Comparison of ENCODE assay signal across 11 mouse cellular contexts in genomic region chrX:102958917-102959316, GRCm38 (mm10). TPM values are rescaled to one million over a fixed set of nuclear protein-coding genes. Genes with fewer than 3 reads are reported as not detected.
DNase-seq lines count a peak whose midpoint lies in the region; ATAC-seq and TF ChIP-seq lines count a peak whose summit lies in the region.
"Had no signal": no experiment of that assay in that cellular context is flagged by ENCODE, and none has a peak within 500 bp of the region (broad histone marks: within the 10 kb centered on the region; RNA-seq: fewer than 3 reads in every experiment).

No protein-coding gene starts in this region.

- peaks cover 45% of the 10 kb centered on the region for H3K27me3 ChIP-seq in midbrain, embryonic 10.5 days (ENCODE audit: low read depth, poor library complexity, severe bottlenecking)
- H3K27me3 ChIP-seq in midbrain, embryonic 13.5 days: peaks cover 18% of the 10 kb centered on the region
- H3K27me3 ChIP-seq: liver, embryonic 15.5 days had no signal

- peak; percentile 49 for TF ChIP-seq CTCF in gastrocnemius, adult 2 months (IDR thresholded peaks at IDR 0.05)

- H3K4me3 ChIP-seq in gastrocnemius, adult 2 months: no peak overlapping the region
- H3K4me3 ChIP-seq in midbrain, embryonic 10.5 days: no peak overlapping the region
- no peak overlapping the region for H3K4me3 ChIP-seq in midbrain, embryonic 13.5 days (replicated peaks)
- H3K4me3 ChIP-seq: liver, embryonic 15.5 days had no signal

- H3K9ac ChIP-seq in midbrain, embryonic 13.5 days (replicated peaks): no peak overlapping the region
- H3K9ac ChIP-seq: liver, embryonic 15.5 days had no signal

- H3K9me3 ChIP-seq in midbrain, embryonic 10.5 days (replicated peaks): no peaks in the 10 kb centered on the region
- no peaks in the 10 kb centered on the region for H3K9me3 ChIP-seq in midbrain, embryonic 13.5 days
- H3K9me3 ChIP-seq: liver, embryonic 15.5 days had no signal

- ATAC-seq in midbrain, embryonic 13.5 days: no peak
- 0 out of 2 replicates have a peak, but pooled peaks have one; percentile 62 for ATAC-seq in common myeloid progenitor, adult 5-6 weeks (replicated peaks; ENCODE audit: low read depth, poor library complexity, severe bottlenecking)

- no peak for DNase-seq in gastrocnemius, adult 2 months
- no peak for DNase-seq in gastrocnemius, postnatal 36 days
- peak; percentile 15 for DNase-seq in midbrain, embryonic 10.5 days (ENCODE audit: low spot score)
- DNase-seq in mesoderm, embryonic 11.5 days (ENCODE audit: low read depth, low spot score): peak; percentile 41
- DNase-seq in T-cell, adult 2 months (ENCODE audit: low spot score): no peak
- DNase-seq in thymus, adult 18-20 months: no peak

- WGBS in midbrain, embryonic 10.5 days: 45% methylated on average over 4 of the region's 4 CpGs
- WGBS in midbrain, embryonic 13.5 days: 35% methylated on average over 4 of the region's 4 CpGs

- intact Hi-C loops in gastrocnemius, adult 2 months (cut with DNase I): no loop called here
- intact Hi-C loops in gastrocnemius, postnatal 36 days (cut with DNase I): no loop called here

- H3K4me2 ChIP-seq in midbrain, embryonic 13.5 days (replicated peaks): no peak overlapping the region
- H3K4me2 ChIP-seq: liver, embryonic 15.5 days had no signal

- H3K27ac ChIP-seq in gastrocnemius, adult 2 months: no peak overlapping the region
- H3K27ac ChIP-seq in midbrain, embryonic 10.5 days (replicated peaks): no peak overlapping the region
- H3K27ac ChIP-seq in midbrain, embryonic 13.5 days: no peak overlapping the region
- H3K27ac ChIP-seq: liver, embryonic 15.5 days had no signal

- H3K36me3 ChIP-seq in midbrain, embryonic 10.5 days: no peaks in the 10 kb centered on the region
- H3K36me3 ChIP-seq in midbrain, embryonic 13.5 days: no peaks in the 10 kb centered on the region
- H3K36me3 ChIP-seq: liver, embryonic 15.5 days had no signal

- H3K4me1 ChIP-seq in midbrain, embryonic 10.5 days: no peaks in the 10 kb centered on the region
- H3K4me1 ChIP-seq in midbrain, embryonic 13.5 days (replicated peaks): no peaks in the 10 kb centered on the region
- H3K4me1 ChIP-seq: liver, embryonic 15.5 days had no signal

RNA-seq across cellular contexts. Expression of gene 1700018G05Rik, which starts 30.7 kb away (rescaled TPM):
- not detected for total RNA-seq in gastrocnemius, adult 2 months (2021)
- total RNA-seq in gastrocnemius, postnatal 36 days (2021): not detected
- not detected in 2 replicates for polyA plus RNA-seq in midbrain, embryonic 10.5 days (2016; fragmentation: Nextera tagmentation; extraction: Ambion mirVana)
- polyA plus RNA-seq in midbrain, embryonic 13.5 days (2015; fragmentation: Nextera tagmentation; extraction: Ambion mirVana): not detected in 2 replicates
- total RNA-seq in common myeloid progenitor, adult 5-6 weeks (2017): not detected in 2 replicates
- polyA plus RNA-seq: liver, embryonic 15.5 days; stomach, embryonic 14.5 days had no signal

RNA-seq across cellular contexts. Expression of gene 1700011M02Rik, which starts 50.2 kb away (rescaled TPM):
- total RNA-seq in gastrocnemius, adult 2 months (2021): not detected
- not detected for total RNA-seq in gastrocnemius, postnatal 36 days (2021)
- not detected in 2 replicates for polyA plus RNA-seq in midbrain, embryonic 10.5 days (2016; fragmentation: Nextera tagmentation; extraction: Ambion mirVana)
- not detected in 2 replicates for polyA plus RNA-seq in midbrain, embryonic 13.5 days (2015; fragmentation: Nextera tagmentation; extraction: Ambion mirVana)
- not detected in 2 replicates for total RNA-seq in common myeloid progenitor, adult 5-6 weeks (2017)
- polyA plus RNA-seq: gonadal fat pad, adult 2 months; liver, embryonic 15.5 days; stomach, embryonic 14.5 days had no signal

RNA-seq across cellular contexts. Expression of gene Dmrtc1a, which starts 50.4 kb away (rescaled TPM):
- total RNA-seq in gastrocnemius, adult 2 months (2021): not detected
- total RNA-seq in gastrocnemius, postnatal 36 days (2021): not detected
- polyA plus RNA-seq in midbrain, embryonic 10.5 days (2016; fragmentation: Nextera tagmentation; extraction: Ambion mirVana): 0.12 and 0.55 TPM in 2 replicates
- 1.1 and 2.0 TPM in 2 replicates for polyA plus RNA-seq in midbrain, embryonic 13.5 days (2015; fragmentation: Nextera tagmentation; extraction: Ambion mirVana)
- not detected in 2 replicates for total RNA-seq in common myeloid progenitor, adult 5-6 weeks (2017)
- polyA plus RNA-seq: liver, embryonic 15.5 days had no signal

Comparison
In these comparisons a context has a peak if more than half of its experiments do, and no peak if none do; other contexts are left out.
1. DNase-seq: peak in midbrain, embryonic 10.5 days (single experiment) and mesoderm, embryonic 11.5 days (single experiment); none in gastrocnemius, adult 2 months (single experiment), gastrocnemius, postnatal 36 days (0 of 2), T-cell, adult 2 months (single experiment) and thymus, adult 18-20 months (0 of 2).